Mouse (Mus musculus) leukemia stem cell, adult 10-12 weeks (primary cell): Measurements from ENCODE around the gene Otol1. TPM values are rescaled to one million over a fixed set of nuclear protein-coding genes. Genes with fewer than 3 reads are reported as not detected.

Experiments
- polyA plus RNA-seq: library from polyadenylated mRNA; stranded (reverse); fragments of >175 nt; gene quantifications from 2 replicates; pipeline ENCODE4 v1.2.3, GENCODE M21; 2012; ENCODE audit warnings: low replicate concordance

The Otol1 gene
- polyA plus RNA-seq = not detected in 2 replicates

DNA sequence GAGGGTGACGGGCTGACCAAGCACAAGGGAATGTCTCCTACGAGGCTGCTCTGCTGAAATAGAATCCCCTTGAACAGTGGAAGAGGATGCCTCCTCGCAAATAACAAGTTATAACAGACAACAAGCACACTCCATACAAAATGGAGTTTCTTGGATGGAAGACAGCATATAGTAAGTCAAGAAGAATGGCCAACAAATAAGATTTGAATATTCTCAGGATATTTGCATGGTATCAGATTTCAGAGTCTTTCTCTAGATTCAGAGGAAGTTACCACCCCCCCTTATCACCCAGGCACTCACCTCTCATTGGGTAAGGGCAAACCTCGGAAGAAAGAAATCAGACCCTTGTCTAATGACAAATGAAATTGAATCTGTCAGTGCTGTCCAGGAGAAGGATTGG lies at the start of gene Otol1:
Otol1 (plus strand) TSS at position 301 of the 400 bp plus-strand sequence.

Other genes starting within 250 kb of the Otol1 start
- not detected in 2 replicates for gene Sptssb, start 147.7 kb upstream of the Otol1 start, polyA plus RNA-seq